Mouse (Mus musculus) neural tube, embryonic 15.5 days (tissue): ENCODE results near the gene C4bp. TPM values are rescaled to one million over a fixed set of nuclear protein-coding genes. Genes with fewer than 3 reads are reported as not detected.
"Not testable (repeated sequence)": the region's sequence is repeated elsewhere in the genome, so short reads cannot be mapped to it uniquely, and the experiment has no call there.

Experiments used
- ATAC-seq: fragments of 200-750 bp; cut with Nextera tagmentation; 2 replicates; pipeline ENCODE4 v1.8.0; 2017; ENCODE audit warnings: mild to moderate bottlenecking, moderate TSS enrichment, moderate library complexity; ENCODE audit not compliant: low FRiP score
- H3K27ac ChIP-seq: fragments of 300-500 bp; sonication (generic); replicated peaks from 2 replicates; pipeline ENCODE4 v1.5.1; 2015; ENCODE audit warnings: mild to moderate bottlenecking, inconsistent platforms
- H3K27me3 ChIP-seq: fragments of 300-500 bp; sonication (generic); replicated peaks from 2 replicates; pipeline ENCODE4 v1.6.1; 2015; ENCODE audit warnings: inconsistent platforms
- H3K36me3 ChIP-seq: fragments of 300-500 bp; sonication (generic); 2 replicates; pipeline ENCODE4 v1.6.1; 2015; ENCODE audit warnings: inconsistent platforms
- H3K4me1 ChIP-seq: fragments of 300-500 bp; sonication (generic); 2 replicates; pipeline ENCODE4 v1.6.1; 2015; ENCODE audit warnings: inconsistent platforms
- H3K4me2 ChIP-seq: fragments of 300-500 bp; sonication (generic); 2 replicates; pipeline ENCODE4 v1.6.1; 2015; ENCODE audit warnings: inconsistent platforms, mild to moderate bottlenecking, moderate library complexity
- H3K4me3 ChIP-seq: fragments of 300-500 bp; sonication (generic); replicated peaks from 2 replicates; pipeline ENCODE4 v1.5.1; 2015; ENCODE audit warnings: mild to moderate bottlenecking, inconsistent platforms
- H3K9ac ChIP-seq: fragments of 300-500 bp; sonication (generic); replicated peaks from 2 replicates; pipeline ENCODE4 v1.6.1; 2015; ENCODE audit warnings: mild to moderate bottlenecking, inconsistent platforms
- H3K9me3 ChIP-seq: fragments of 300-500 bp; sonication (generic); replicated peaks from 2 replicates; pipeline ENCODE4 v1.6.1; 2016; ENCODE audit warnings: inconsistent platforms
- WGBS: fragments of 180-500 bp; shearing (Covaris S2); methylation state at CpG from one replicate; pipeline ENCODE4 v1.1.7; 2015; ENCODE audit warnings: mixed read lengths; 5-methylcytosine and 5-hydroxymethylcytosine counted together
- polyA plus RNA-seq: library from polyadenylated mRNA; unstranded; fragments of >200 nt; fragmentation: Nextera tagmentation; extraction: Ambion mirVana; gene quantifications from 2 replicates; pipeline ENCODE4 v1.2.1, GENCODE M21; 2015

Gene C4bp
- polyA plus RNA-seq, result 0.55 TPM in 1 of 2 replicates, not detected in the other

DNA sequence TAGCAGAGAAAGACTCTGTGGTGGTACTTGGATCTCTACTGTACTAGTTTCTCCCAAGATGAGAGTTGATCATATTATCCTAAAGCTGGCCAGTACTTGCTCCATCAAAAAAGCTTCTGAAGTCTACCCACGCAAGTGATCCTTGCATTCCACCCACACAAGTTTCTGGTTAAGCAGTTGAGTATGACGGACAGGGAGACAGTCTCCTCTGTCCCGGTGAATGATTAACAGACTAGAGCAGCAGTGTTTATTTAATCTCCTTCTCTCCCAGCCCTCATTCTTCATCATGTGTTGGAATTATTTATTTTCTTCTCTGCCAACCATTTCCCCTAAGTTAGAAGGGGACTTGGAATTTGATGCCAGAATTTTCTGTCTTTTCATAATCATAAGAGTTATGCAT is at the start of gene C4bp:
TSS of gene C4bp (minus strand) at position 179 of the 400 bp plus-strand sequence.
- H3K27me3 ChIP-seq, result no peaks in the 10 kb centered on the region
- 83% methylated on average over 3 of the region's 3 CpGs for WGBS
- H3K27ac ChIP-seq, result no peak within 1 kb of the TSS
- H3K9me3 ChIP-seq, result no peaks in the 10 kb centered on the region
- ATAC-seq, result no peak
- H3K4me3 ChIP-seq, result no peak within 1 kb of the TSS
- H3K9ac ChIP-seq, result no peak within 1 kb of the TSS
- no peak within 1 kb of the TSS for H3K4me2 ChIP-seq
- H3K4me1 ChIP-seq, result no peaks in the 10 kb centered on the region
- H3K36me3 ChIP-seq, result no peaks in the 10 kb centered on the region

GRCm38 (mm10) chr1:130710283-130711080 is 49.0 kb upstream of the C4bp start:
- H3K4me2 ChIP-seq, result no peak overlapping the region
- no peaks in the 10 kb centered on the region for H3K9me3 ChIP-seq
- H3K4me1 ChIP-seq, result peaks cover 17% of the 10 kb centered on the region
- no peak overlapping the region for H3K9ac ChIP-seq
- no peak overlapping the region for H3K27ac ChIP-seq
- no peaks in the 10 kb centered on the region for H3K27me3 ChIP-seq
- ATAC-seq, result no peak
- peaks cover 48% of the 10 kb centered on the region for H3K36me3 ChIP-seq
- WGBS, result 88% methylated on average over 22 of the region's 22 CpGs
- no peak overlapping the region for H3K4me3 ChIP-seq

DNA sequence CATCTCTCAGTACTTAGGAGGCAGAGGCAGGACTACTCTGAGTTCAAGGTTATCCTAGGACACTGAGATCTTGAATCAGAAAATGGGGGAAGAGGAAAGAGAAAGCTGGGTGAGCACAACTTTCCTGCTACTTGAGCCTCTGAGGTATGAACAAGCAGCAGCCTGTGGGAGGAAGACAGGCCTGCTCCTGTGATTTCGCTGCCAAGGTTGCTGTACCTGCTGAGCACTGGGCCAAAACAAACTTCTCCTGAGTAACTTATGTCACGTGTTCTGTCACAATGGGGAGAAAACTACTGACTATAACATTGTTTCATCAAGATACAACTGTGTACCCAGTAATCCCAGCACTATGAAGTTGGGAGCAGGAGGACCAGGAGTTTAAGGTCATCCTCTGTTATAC is 42.2 kb upstream of the C4bp start:
- H3K36me3 ChIP-seq, result peaks cover 90% of the 10 kb centered on the region
- ATAC-seq, result no peak

DNA sequence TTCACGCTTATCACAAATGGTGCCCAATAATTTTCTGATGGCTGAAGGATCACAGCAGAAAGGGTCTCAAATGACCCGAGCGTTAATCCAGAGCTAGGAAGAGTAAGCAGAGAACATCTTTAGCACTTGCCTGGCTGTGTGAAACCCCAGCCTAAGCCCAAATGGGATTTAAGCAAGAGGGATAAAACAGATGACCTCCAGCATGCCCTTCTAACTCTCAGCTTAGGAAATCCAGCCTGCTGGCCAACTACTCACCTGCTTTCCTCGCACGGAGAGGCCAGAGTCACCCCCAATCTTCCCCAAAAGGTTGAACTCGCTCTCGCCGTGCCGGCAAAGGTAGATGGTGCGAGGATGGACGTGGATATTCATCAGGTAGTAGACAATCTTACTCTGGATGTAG is 40.5 kb upstream of the C4bp start:
- Histone ChIP-seq H3K9me3 (no peaks in the 10 kb centered on the region), H3K36me3 (peaks cover 94% of the 10 kb centered on the region), H3K4me1 (no peaks in the 10 kb centered on the region), H3K9ac (no peak overlapping the region), H3K27me3 (no peaks in the 10 kb centered on the region), H3K27ac (no peak overlapping the region), H3K4me3 (no peak overlapping the region), H3K4me2 (no peak overlapping the region)
- 95% methylated on average over 11 of the region's 11 CpGs for WGBS
- ATAC-seq, result no peak

More for the DNA sequence above, 42.2 kb upstream of the C4bp start:
- Histone ChIP-seq H3K27me3 (no peaks in the 10 kb centered on the region), H3K4me1 (no peaks in the 10 kb centered on the region), H3K9me3 (no peaks in the 10 kb centered on the region), H3K4me2 (no peak overlapping the region), H3K9ac (no peak overlapping the region), H3K27ac (no peak overlapping the region), H3K4me3 (no peak overlapping the region)
- 78% methylated on average over 2 of the region's 2 CpGs for WGBS

DNA sequence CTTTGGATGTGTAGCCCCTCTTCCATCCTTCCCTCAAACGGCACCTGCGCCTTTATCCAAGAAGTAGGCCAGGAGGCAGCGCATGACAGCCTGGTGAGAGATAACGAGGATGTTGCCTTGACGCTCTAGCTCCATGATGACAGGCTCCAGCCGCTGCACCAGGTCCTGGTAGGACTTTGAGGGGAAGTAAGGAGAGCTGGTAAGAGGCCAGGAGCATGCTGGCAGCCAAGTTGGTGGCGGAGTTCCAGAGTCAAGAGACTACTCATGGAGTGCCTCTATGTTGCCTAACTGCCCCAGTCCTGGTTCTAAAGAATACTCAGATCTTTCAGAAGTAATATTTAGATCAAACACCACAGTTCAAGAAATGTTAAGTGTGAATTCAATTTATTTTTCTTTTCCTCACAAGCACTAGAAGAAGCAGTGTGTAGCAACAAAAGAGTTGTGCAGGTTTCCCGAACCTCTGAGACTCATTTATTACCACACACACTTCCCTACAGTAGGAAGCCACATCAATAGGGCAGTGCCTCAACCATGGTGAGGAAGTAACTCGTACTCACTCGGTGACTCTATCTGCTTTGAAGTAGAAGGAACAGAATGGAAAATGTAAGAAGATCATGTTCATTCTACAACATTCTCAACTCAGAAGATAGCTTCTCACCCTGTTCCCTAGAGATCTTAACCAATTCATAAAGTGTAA is 38.7 kb upstream of the C4bp start:
- 96% methylated on average over 10 of the region's 10 CpGs for WGBS
- H3K4me1 ChIP-seq, result no peaks in the 10 kb centered on the region
- no peaks in the 10 kb centered on the region for H3K9me3 ChIP-seq
- H3K9ac ChIP-seq, result no peak overlapping the region
- no peaks in the 10 kb centered on the region for H3K27me3 ChIP-seq
- no peak overlapping the region for H3K27ac ChIP-seq
- H3K4me2 ChIP-seq, result no peak overlapping the region
- no peak overlapping the region for H3K4me3 ChIP-seq
- H3K36me3 ChIP-seq, result peaks cover 90% of the 10 kb centered on the region
- ATAC-seq, result no peak

DNA sequence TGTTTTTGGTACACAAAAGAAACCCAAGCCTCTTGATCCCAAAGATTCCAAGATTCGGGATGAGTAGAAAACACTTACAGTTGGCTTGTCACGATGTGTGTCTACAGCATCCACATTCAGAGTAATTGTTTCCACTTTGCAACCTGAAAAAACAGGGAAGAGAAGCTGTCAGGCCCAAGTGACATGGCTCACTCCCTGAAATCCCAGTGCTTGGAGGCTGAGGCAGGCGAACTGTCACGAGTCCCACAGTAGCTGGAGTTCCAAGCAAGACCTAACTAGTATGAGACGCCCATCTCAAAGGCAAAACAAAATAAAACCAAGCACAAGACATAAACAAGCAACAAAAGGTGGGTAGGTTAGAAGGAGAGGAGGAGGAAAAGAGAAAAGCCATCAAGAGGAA is 37.2 kb upstream of the C4bp start:
- Histone ChIP-seq H3K9me3 (no peaks in the 10 kb centered on the region), H3K4me2 (no peak overlapping the region), H3K9ac (no peak overlapping the region), H3K4me1 (no peaks in the 10 kb centered on the region), H3K27me3 (no peaks in the 10 kb centered on the region), H3K4me3 (no peak overlapping the region), H3K36me3 (peaks cover 77% of the 10 kb centered on the region), H3K27ac (no peak overlapping the region)
- WGBS, result 94% methylated on average over 5 of the region's 5 CpGs
- no peak for ATAC-seq

DNA sequence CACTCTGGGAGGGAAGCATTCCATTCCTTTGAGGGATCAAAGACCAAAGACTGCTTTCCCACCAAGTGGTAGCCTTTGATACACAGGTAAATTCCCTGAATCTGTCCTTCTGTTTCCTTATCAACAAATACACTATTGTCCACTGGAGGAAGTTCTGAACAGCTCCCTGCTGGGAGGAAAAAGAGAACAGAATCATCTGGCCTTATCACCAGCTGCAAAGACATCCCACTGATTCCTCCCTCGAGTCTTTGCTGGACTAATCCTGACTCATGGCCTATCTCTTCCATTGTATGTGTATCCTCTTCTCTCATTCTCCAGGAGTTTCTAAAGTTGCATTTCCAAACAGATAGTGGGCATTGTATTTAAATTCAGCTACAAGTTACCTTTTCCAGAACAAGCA is 22.5 kb upstream of the C4bp start:
- Histone ChIP-seq H3K4me1 (no peaks in the 10 kb centered on the region), H3K4me3 (no peak overlapping the region), H3K4me2 (no peak overlapping the region), H3K27me3 (no peaks in the 10 kb centered on the region), H3K9me3 (no peaks in the 10 kb centered on the region), H3K36me3 (peaks cover 16% of the 10 kb centered on the region), H3K27ac (no peak overlapping the region), H3K9ac (no peak overlapping the region)
- WGBS, result 61% methylated on average over 1 of the region's 1 CpGs
- no peak for ATAC-seq

DNA sequence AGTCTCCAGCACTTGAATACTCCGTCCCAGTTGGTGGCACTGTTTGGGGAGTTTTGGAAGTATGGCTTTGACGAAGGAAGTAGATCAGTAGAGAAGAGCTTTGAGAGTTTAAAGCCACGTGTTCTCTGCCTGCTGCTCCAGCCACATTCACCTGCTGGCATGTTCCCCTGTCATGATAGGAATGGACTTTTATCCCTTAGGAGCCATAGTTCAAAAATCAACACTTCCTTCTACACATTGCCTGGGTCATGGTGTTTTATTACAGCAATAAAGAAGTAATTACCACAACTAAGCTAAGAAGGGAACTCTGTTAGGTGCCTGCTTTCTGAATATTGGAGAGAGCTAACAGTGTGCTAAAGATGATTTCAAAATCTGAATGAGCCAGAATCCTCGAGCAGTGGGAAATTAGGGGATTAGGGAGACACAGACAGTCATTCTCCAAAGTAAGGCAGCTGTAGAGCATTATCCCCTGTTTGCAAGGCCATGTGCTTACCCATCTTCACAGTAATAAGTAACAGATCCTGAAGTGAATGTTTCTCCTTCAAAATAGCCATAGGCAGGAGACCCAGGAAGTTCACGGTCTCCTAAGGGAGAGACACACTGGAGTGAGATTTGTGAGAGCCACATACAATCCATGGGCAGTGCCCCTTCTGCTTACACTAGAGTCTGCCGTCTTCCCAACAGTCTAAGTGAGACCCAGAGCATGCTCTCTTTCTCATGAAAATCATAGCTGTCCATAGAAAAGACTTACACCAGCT is 20.4 kb upstream of the C4bp start:
- no peak for ATAC-seq
- H3K36me3 ChIP-seq, result no peaks in the 10 kb centered on the region
- no peaks in the 10 kb centered on the region for H3K4me1 ChIP-seq
- H3K27ac ChIP-seq, result no peak overlapping the region
- H3K27me3 ChIP-seq, result no peaks in the 10 kb centered on the region
- H3K4me2 ChIP-seq, result no peak overlapping the region
- no peak overlapping the region for H3K9ac ChIP-seq
- 61% methylated on average over 6 of the region's 6 CpGs for WGBS
- no peaks in the 10 kb centered on the region for H3K9me3 ChIP-seq
- no peak overlapping the region for H3K4me3 ChIP-seq

DNA sequence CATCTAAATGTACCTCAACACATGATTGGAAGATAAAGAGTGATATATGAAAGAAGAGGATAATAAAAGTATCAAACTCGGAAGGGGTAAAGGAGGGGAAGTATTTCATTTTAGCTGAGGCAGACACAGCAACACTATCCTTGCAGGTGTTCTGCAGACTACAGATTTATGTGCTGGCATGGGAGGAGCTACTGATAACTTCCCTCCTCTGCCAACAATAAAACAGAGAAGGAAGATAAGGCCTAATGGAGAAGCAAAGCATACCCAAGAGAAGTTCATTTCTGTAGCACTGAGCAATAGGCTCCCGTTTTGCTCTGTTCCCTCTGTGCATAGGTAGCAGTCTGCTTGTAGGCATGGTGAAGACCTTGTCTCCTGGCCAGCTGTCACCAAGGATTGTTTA is 19.6 kb upstream of the C4bp start:
- Histone ChIP-seq H3K4me3 (no peak overlapping the region), H3K4me1 (no peaks in the 10 kb centered on the region), H3K4me2 (no peak overlapping the region), H3K27ac (no peak overlapping the region), H3K27me3 (no peaks in the 10 kb centered on the region), H3K36me3 (no peaks in the 10 kb centered on the region), H3K9me3 (no peaks in the 10 kb centered on the region), H3K9ac (no peak overlapping the region)
- WGBS, result 74% methylated on average over 2 of the region's 2 CpGs
- ATAC-seq, result no peak

GRCm38 (mm10) chr1:130678551-130678950 is 17.1 kb upstream of the C4bp start:
- Histone ChIP-seq H3K4me1 (no peaks in the 10 kb centered on the region), H3K27me3 (no peaks in the 10 kb centered on the region), H3K4me3 (no peak overlapping the region), H3K4me2 (no peak overlapping the region), H3K27ac (no peak overlapping the region), H3K36me3 (no peaks in the 10 kb centered on the region), H3K9me3 (no peaks in the 10 kb centered on the region), H3K9ac (no peak overlapping the region)
- ATAC-seq, result no peak
- WGBS, result 88% methylated on average over 2 of the region's 2 CpGs

GRCm38 (mm10) chr1:130663576-130663975 is 2.1 kb upstream of the C4bp start:
- H3K27ac ChIP-seq, H3K27me3 ChIP-seq, H3K4me1 ChIP-seq, H3K4me3 ChIP-seq, H3K9ac ChIP-seq, H3K36me3 ChIP-seq, H3K9me3 ChIP-seq, H3K4me2 ChIP-seq, ATAC-seq: not testable (repeated sequence)
- WGBS, result 90% methylated on average over 5 of the region's 5 CpGs
